Mouse (Mus musculus) v-Abl transformed pro-B cells (cell line): ENCODE results near the gene Tmod1.

Experiments
- in situ Hi-C, 2 experiments: fragments of 400-800 bp; cut with MboI; formaldehyde crosslinking; loops; one replicate each; pipeline ENCODE4 v1.15.1; 2025; ENCODE audit not compliant: unreplicated experiment in 2 of 2

Tmod1 gene

DNA sequence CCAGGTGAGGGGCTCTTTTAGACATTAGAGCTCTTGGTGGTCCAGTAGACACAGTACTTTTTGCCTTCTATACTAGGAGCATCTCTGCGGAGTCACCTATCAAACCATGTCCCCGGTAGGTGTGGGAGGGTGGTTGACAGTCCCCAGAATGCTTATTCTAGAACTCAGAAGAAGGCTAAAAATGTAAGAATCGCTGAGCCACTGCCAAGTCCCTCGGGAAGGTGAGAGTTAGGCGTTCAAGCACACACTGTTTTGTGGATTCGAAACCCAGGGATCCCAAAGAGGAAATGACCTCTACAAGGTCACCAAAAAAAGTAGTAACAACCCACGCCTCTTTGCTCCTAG lies 48.7 kb downstream of the Tmod1 start:
- in situ Hi-C loops: no loop called here

DNA sequence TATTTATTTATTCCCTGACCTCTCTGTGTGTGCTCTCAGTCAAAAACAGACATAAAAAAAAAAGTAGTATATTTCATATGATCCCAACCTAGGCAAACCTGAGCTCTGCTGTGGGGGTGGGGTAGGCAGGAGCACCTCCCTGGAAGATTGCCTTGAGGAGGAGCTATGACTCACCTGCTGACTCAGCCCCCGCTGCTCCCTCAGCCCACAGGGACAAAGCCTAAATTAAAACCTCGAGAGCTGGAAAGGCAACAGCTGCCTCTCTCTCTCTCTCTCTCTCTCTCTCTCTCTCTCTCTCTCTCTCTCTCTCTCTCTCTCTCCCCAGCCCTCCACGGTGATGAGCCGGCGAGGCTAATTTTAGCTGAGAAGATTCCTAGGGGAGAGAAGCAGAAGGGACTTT lies 49.1 kb downstream of the Tmod1 start:
- in situ Hi-C loops: no loop called here

DNA sequence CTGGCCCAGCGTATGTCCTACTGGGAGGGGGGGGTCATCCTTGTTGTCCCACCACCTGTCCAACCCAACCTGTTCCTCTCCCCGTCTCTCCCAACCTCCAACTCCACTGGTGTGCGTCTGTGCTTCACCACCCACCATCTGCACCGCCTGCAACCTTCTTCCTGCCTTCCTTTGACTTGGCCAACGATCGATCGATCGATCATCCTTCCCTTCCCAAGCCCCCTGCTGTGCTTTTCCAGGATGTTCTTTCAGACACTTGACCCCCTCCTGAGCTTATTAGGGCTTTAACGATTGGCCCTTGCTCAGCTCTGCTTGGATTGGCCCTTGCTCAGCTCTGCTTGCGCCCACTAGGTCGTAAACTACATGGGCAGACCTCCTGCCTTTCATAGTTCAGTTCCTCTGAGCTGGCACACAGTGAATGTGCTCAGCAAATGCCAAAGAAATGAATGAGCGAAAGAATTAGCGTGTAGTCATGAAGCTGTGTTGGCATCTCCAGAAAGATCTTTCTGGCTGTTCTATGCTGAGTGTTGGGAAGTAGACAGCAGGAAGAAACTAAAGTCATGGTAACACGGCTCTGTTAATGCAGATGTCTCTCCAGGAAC lies 50.9 kb downstream of the Tmod1 start:
- in situ Hi-C loops: no loop called here

DNA sequence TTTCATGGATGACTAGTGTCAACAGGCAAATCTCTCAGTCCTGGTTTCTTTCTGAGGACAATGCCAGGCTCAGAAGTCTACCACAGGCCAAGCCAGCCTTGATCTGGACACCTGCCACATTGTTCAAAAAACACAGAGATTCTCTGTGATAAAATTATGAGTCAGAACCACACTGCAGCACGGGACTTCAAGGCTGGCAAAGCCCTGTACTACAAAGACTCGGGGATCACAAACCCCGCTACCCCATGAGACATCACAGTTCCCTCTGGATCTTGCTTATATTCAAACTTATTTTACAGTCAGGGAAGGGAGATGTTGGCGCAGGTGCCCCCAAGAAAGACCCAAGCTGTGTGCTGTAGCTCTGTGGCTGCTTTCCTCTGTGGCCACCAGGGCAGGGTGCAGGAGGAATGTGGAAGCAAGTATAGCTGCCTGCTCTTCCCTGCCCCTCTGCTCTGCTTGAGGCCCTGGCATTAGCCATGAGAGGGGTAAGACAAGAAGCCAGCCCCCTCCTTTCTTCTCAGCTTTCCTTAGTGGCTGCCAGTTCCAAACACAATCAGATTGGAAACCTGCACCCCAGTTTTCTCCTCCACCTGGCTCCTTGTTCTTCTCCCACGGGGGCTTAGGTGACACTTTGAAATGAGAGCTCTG lies 53.8 kb downstream of the Tmod1 start:
- in situ Hi-C loops: no loop called here

DNA sequence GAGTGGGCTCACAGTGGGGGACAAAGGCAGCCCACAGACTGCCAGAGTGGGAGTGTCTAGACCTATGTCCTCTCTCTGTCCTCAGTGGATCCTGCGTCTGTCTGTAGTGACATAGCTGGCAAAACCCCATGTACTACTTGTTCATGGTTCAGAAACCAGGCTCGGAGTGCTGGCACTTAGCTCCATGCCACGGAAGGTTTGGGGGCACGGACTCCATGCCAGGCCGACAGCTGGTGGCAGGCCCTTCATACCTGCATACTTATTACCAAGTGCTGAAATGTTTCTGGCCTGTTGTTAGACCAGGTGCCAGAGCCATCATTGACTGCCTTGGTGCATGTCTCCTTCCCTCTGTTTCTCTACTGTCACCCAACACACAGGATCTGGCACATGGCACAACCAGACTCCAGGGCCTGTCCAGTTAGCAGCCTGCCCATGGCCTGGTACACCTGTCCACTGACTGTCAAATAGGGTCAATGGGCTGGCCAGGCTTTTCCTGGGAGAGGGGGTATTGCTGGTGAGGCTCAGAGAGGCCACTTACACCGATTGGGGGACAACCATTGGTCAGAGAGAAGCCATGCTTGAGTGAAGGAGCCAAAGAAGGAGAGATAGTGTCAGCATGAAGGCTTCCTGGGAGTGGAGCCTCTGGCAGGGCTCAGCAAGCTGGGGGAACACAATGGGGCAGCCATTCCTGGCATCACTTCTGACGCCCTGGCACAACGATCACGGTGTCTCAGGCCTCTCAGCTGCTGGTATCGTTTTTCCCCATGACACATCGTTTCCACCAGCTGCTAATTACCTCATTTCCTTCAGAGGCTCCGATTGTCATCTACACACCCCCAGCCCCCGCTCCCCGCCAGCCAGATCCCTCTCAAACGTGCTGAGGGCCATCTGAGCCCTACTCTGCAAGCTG lies 56.4 kb downstream of the Tmod1 start:
- in situ Hi-C loops: no loop called here

DNA sequence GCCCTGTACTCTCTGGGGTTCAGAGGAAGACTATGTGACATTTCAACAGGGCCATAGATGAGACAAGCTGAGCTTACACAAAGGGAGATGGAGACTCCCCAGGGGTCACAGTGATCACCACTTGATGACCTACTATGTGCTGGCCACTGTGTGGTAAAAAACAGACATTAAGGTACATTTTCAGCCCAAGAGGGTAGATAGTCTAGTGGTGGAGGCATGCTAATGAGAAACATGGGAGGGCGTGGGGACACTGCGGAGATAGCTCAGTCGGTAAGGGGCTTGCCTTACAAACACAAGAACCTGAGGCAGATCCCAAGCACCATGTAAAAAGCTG lies 57.1 kb downstream of the Tmod1 start:
- in situ Hi-C loops: no loop called here

DNA sequence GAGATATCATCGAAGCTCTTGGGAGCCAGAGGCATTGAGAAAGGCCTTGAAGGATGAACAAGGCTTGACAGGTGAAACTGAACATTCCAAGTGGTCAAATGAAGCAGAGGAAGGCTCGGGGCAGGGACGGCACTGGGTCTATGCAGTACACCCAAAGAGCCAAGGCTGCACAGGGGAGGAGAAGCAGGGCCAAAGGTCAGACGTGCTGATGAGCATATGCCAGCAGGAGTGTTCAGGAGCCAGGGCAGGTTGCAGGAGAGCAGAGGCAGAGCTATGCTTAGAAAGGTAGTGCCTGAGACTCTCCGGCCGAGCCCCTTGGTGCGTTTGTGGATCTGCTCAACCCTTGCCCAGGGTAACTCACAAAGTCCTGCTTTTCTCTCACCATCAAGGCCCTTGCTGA lies 57.8 kb downstream of the Tmod1 start:
- in situ Hi-C loops: no loop called here

DNA sequence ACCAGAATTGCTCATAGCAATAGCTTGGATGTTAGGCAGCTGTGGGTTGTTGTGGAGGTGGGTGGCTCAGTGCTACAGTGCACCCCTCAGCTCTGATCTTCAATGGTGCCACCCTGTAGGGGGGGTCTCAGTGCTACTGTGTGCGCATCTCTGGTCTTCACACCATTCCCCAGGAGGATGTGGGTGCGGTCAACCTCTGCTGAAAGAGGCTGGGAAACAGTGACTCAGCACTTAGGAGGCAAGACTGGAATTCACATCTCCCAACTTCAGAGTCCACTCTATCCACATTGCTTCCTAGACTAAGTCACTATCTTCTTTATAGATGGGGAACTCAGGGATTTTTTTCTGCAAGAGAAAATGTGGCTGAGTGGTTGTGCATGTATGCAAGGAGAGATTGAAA lies 58.9 kb downstream of the Tmod1 start:
- in situ Hi-C loops: no loop called here

DNA sequence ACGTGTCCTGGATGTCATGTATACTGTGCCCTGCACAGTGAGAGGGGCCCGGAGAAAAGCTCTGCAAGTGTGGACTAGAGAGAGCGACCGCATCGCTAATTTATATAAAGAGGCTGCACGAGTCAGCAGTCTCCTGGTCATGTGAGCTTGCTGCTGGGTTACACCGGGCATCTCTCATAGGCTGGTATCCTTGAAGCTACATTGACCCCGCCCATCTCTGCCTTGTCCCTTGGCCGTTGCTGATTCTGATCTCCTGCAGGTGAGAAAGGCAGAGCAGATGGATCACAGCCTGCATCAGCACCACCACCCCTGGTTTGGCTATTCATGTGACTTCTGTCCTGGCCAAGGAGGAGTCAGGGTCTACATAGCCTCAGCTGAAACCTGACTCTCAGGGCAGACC lies 60.4 kb downstream of the Tmod1 start:
- in situ Hi-C loops: no loop called here

DNA sequence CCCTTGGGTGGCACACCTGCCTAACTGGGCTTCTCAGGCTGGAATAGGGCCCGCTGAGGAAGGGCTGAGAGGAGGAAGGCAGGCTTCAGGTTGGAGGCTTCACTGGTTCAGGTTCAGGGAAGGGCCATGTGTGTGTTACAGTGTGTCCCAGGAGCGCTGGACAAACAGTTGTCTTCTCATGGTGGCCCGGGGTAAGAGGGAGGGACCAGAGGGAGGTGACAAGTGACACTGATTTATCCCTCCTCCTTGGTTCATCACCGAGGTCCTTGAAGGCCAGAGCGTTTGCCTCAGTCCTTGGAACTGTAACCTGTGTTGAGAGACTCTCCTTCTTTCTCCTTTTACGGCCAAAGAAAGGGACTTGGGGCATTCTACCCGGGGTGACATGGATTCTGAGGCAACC lies 61.8 kb downstream of the Tmod1 start:
- in situ Hi-C loops: no loop called here

DNA sequence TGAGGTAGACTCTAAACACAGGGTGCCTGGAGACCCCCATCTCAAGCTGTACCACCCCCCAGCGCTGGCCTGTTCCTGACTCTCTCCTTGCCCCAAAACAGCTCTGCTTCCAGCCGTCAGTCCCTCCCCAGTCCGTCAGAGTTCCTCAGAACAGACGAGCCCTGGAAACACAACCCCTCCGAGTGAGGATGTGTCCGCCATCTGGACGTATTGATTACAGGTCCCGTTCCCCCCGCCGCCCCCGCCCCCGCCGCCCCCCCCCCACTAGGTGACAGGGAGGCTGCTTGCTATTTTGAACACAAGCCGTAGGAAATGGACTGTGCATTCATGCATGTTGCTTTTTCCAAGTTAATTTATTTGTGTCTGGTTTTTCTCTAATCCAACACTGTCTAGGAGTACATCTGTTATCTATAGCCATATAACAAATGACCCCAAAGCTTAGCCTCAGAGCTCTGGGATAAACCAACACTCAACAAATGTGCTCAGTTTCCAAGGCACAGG lies 62.5 kb downstream of the Tmod1 start:
- in situ Hi-C loops: no loop called here

DNA sequence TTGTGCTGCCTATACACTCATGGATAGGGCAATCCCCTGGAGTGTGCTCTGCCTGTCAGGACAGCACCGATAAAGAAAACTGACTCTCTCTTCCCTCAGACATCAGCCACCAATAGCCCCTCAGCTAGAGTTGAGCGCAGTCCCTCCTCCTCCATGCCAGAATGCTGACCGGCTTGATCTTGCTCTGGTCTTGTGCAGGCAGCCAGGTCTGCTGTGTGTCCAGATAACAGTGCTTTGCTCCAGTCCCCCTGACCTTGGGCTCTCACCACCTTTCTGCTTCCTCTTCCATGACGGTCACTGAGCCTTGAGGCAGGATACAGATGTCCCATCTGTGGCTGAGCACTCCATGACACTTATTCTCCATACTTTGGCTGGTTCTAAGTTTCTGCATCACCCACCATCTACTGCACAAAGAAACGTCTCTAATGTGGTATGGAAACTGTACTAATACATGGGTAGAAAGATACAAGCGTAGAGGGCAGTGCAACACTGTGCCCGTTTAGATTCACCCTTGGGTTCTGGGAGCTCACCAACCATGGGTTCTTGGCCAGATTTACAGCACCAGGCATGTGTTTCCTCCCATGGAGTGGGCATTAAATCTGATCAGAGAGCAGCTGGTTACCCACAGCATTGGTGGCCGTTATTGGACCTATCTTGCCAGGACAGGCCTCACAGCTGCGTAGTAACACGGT lies 63.5 kb downstream of the Tmod1 start:
- in situ Hi-C loops: no loop called here

DNA sequence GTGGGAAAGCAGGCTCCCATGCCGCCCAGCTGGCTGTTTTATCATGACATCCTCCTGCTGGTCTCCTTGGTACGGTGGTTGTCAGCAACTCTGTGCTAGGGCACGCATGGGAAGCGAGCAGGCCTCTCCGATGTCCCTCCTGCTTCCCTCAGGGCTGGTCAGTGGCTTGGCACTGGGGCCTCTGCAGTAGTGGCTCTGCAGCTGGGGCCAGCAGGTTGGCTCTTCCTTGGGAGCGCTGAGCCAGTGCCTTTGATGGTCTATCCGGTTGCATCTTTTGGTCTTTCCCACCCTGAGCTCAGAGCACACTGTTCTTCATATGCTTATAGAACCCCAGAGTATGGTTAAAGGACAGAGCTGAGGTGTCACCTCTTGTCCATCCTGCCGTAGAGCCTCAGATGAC lies 71.3 kb downstream of the Tmod1 start:
- in situ Hi-C loops: no loop called here

DNA sequence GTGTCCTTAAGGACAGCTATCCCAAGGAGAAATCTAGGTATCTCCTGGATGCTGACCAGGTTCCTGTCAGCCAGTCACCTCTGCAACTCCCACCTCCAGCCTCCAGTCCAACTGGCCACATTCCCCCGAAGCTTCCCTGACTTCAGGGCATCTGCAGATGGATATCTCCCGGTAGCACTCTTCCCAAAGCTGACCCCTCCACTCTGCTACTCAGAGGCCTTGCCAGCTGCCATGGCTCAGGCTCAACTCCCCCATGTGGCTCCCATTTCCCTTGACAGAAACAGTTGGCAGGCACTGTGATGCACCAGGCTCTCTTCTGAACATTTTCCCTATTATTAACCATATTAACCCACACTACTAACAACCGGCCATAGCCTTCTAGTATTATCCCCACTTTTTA lies 72.6 kb downstream of the Tmod1 start:
- in situ Hi-C loops: no loop called here

DNA sequence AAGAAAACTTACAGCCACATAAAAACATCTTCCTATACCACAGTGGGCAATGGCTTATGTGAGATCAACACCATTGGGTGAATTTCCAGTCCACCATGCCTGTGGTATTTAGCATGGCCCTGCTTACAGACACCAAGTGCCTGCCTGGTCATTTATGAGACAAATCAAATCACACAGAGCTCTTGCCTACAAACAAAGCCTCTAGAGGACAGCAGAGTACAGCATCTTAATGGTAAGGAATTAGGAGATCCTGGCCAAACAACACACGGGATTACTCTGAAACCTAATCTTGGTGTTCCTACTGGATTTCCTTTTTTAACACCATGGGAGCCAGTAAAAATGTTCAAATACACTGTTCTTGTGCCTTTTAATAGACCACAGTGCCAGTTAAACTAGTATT lies 76.6 kb downstream of the Tmod1 start:
- in situ Hi-C loops: no loop called here

DNA sequence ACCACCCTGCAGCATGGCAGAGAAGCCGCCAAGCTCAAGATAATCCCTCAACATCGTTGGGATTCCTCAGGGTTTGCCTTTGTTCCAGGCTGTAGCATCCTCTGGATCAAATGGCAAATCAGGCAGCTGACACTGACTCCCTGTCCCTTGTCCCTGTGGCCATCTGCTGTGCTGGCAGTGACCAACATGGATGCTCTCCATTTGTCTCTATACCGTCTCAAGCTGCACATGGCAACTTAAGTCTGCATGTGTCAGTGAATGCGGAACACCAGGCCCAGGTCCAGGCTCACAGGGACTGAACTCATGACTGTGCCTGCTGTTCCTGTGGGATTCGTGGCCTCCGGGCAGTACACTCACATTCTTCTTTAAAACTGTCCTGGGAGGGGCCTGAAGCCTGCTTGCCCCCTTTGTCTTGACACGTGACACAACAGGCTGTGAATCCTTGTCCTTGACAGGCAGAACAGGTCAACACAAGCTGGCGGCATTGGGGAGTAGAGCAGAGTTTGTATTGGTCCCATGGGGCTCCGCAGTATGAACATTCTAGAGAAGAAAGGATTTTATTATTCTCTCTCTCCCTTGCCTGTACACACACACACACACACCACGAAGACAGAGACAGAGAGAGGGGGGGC lies 77.9 kb downstream of the Tmod1 start:
- in situ Hi-C loops: no loop called here

DNA sequence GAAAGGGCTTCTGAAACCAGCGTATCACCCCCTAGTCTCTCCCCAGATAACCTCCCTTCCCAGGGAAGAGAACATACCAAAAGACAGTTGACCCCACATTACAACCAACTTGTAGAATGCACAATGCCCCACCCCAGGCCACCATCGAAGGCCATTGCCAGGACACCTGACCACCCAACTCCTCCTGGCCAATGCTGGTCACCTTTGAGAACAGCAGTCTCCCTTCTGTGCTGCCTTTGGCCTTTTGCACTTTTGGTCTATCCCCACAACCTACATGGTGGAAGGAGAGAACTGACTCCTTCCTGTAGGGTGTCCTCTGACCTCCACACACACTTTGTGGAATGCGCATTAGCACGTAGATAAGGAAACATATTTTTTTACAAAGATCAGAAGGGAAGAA lies 78.8 kb downstream of the Tmod1 start:
- in situ Hi-C loops: no loop called here

DNA sequence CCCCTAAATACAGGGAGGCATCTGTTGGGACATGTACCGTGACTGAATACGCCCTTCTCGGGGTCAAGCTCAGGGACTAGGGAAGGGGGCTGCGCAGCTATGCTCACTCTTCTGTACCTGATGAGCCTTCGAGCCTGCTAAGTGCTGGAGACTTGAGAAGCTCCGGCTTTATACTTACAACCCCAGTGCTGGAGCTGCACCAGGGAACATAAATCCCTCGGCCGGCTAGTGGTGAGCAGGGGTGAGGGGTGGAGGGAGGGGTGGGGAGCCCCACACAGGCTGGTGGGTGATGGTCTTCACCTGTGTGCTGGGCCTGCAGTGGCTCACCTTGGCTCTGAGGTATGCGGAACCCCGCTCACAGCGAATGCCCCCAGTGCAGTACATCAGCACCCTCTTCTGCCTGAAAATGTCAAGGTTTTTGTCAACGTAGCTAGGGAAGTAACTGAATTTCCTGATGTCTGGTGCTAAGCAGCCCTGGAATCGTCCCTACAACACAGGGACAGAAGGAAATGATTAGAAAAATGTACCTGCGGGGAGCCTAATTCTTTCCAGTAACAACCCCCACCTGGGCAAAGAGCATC lies 80.9 kb downstream of the Tmod1 start:
- in situ Hi-C loops: loop anchor here (5.0 to 10.0 kb wide), 2 partner anchors 175 to 177 kb away; no protein-coding TSS in a partner anchor

DNA sequence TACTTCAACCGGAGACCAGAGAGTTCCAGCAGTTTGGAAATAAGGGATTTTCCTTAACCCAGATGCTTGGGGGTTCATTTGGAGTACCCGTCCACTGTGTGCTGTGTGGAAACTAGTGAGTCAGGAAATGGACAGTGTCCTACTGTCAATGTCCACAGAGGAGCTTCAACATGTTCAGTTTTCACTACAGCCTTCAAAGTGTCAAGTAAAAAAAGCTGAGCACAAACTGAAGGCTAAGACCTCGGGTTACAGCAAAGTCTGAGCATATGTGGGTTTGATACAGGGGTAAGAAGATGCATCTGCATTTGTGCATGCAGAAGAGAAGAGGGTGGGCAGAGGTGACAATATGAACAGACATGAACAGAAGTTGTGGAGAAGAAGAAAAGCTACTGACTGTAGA lies 82.0 kb downstream of the Tmod1 start:
- in situ Hi-C loops: loop anchor here (5.0 to 10.0 kb wide), 2 partner anchors 176 to 178 kb away; no protein-coding TSS in a partner anchor

DNA sequence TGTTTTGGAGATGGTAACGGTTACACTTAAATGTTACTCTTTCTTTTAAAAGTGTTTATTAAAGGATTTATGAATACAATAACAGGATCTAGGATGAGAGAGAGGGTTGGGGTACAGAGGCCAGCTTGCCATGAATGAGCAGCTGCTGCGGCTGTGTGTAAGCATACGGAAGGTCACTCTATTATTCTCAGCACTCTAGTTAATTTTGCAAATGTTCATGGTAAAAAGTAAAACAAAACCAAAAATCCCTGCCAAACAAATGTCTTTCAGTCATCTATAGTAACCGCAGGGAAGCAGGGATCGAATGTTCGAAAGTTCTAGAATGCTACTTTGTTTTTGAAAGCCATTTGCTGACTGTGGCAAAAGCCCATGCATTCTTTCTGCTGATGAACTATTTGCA lies 84.6 kb downstream of the Tmod1 start:
- in situ Hi-C loops: loop anchor here (5.0 to 10.0 kb wide), 2 partner anchors 179 to 181 kb away; no protein-coding TSS in a partner anchor
